Mouse (Mus musculus) olfactory bulb, adult 2 months (tissue): ENCODE measurements around the gene Gm21983.

Experiments
- CTCF ChIP-seq: fragments of 200-500 bp; IDR thresholded peaks from 2 replicates; pipeline ENCODE4 v1.5.1; 2012; ENCODE audit warnings: low read depth, mild to moderate bottlenecking, low read length, moderate library complexity; ENCODE audit not compliant: insufficient read depth
- POLR2A ChIP-seq: fragments of 200-500 bp; IDR thresholded peaks from 2 replicates; pipeline ENCODE4 v1.6.1; 2012; ENCODE audit warnings: mild to moderate bottlenecking, low read depth, low read length, moderate library complexity; ENCODE audit not compliant: insufficient read depth

DNA sequence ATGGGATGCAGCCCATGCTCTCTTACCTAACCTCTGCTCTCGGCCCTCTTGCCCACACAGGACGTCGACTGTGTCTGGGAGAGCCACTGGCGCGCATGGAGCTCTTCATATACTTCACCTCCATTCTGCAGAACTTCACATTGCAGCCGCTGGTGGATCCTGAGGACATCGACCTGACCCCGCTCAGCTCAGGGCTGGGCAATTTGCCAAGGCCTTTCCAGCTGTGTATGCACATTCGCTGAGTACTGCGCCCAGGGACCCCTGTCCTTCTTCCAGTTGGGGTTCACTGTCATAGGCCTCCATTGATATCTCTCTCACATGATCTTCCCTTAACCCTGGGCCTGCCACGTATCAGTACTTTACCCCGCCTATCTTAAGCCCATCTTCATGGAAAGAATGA lies 47.7 kb downstream of the Gm21983 start:
- TF ChIP-seq CTCF (no peak), POLR2A (no peak)
